Mouse (Mus musculus): ENCODE measurements around the gene Prr18. TPM values are rescaled to one million over a fixed set of nuclear protein-coding genes. Genes with fewer than 3 reads are reported as not detected.

Gene Prr18
- polyA plus RNA-seq, 1 experiment from 2014 or later, result 0.31 TPM

DNA sequence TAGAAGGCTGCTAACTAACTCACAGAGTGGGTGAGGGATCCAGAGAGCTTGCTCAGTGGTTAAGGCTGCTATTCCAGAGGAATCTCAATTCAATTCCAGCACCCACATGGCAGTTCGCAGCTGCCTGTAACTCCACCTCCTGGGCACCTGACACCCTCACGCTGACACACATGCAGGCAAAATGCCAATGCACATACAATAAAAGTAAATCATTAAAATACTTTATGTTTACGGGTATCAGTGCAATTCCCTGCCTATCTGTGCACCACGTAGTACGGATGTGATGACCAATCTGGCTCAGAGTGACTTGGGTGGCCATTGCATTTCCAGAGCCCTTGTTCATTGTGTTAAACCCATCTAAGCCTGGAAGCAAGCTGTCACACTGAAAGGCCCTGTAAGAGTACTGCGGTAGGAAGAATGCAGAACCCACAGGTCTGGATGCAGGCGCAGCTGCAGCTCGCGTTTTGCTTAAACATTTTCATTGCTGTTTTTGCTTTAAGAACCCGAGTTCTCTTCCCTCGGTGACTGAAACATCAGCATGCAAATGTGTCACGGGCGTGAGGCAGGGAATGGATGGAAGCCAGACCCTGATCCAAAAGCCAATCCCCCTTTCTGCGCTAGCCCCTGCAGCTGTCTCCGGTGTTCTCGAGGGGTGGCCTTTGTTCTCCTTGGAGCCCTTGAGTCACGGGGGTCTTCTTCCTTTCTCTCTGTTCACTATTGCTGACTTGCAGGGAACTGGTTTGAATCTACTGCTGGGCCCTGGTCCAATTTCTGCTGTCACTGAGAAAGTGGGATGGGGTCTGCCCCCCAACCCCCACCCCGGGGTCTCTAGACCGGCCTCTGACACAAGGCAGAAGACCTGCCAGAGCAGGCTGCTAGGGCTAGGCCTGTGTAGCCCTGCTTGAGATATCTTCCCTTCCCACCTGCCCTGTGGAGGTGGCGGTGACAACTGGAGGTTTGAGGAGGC, 30.5 kb downstream of the Prr18 start:
- WGBS, result 22% methylated on average over 19 of the region's 20 CpGs
- DNase-seq (ENCODE audit: low spot score), result peak; percentile 42
- no peak overlapping the region for H3K4me2 ChIP-seq (ENCODE audit: low read depth, low read length)
- H3K27me3 ChIP-seq (ENCODE audit: control insufficient read depth, insufficient read depth, low read length), result no peaks in the 10 kb centered on the region
- peak overlapping the region; percentile 35; the same call in 1 of the 2 replicates for H3K27ac ChIP-seq (replicated peaks; ENCODE audit: low read depth, low read length)
- H3K9ac ChIP-seq (replicated peaks; ENCODE audit: low read length), result peak overlapping the region; percentile 35
- H3K36me3 ChIP-seq (replicated peaks; ENCODE audit: control insufficient read depth, insufficient read depth, low read depth, low read length), result no peaks in the 10 kb centered on the region
- H3K9me3 ChIP-seq (replicated peaks; ENCODE audit: control insufficient read depth, low read length), result no peaks in the 10 kb centered on the region
- peak; percentile 26; the same call in 1 of the 2 replicates for ATAC-seq (replicated peaks; ENCODE audit: insufficient number of reproducible peaks, low FRiP score, low TSS enrichment, low read depth)
- H3K4me3 ChIP-seq (ENCODE audit: low read depth, low read length), result no peak overlapping the region
- H3K4me1 ChIP-seq (ENCODE audit: control insufficient read depth, insufficient read depth, low read length), result peaks cover 12% of the 10 kb centered on the region

- Histone ChIP-seq H3K36me3 (replicated peaks; ENCODE audit: control insufficient read depth, insufficient read depth, low read depth, low read length) (no peaks in the 10 kb centered on the region), H3K4me3 (ENCODE audit: low read depth, low read length) (no peak overlapping the region), H3K4me2 (ENCODE audit: low read depth, low read length) (no peak overlapping the region), H3K27ac (replicated peaks; ENCODE audit: low read depth, low read length) (no peak overlapping the region), H3K4me1 (ENCODE audit: control insufficient read depth, insufficient read depth, low read length) (peaks cover 12% of the 10 kb centered on the region), H3K9ac (replicated peaks; ENCODE audit: low read length) (no peak overlapping the region), H3K9me3 (replicated peaks; ENCODE audit: control insufficient read depth, low read length) (no peaks in the 10 kb centered on the region), H3K27me3 (ENCODE audit: control insufficient read depth, insufficient read depth, low read length) (no peaks in the 10 kb centered on the region)
- ATAC-seq (replicated peaks; ENCODE audit: insufficient number of reproducible peaks, low FRiP score, low TSS enrichment, low read depth) (no peak), DNase-seq (ENCODE audit: low spot score) (peak; percentile 43)
- 12% methylated on average over 8 of the region's 8 CpGs for WGBS
Measured at GRCm38 (mm10) chr17:8368570-8368969, 31.3 kb downstream of the Prr18 start.

DNA sequence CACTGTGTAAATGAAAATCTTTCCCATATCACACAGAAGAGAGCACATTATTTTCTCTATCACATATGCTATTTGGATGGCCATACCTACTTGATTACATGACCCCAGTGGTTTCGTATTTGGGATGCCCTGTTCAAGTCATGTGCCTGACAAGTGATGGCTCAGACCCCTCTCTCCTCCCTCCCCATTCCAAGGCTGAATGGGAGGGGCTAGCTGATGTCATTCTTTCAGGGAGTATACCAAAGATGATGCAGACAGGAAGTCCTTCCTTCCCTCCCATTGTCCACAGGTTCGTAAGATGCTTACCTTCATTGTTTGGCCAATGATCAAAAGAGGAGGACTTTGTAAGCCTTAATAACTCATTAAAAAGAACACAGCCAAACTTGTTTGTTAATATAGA, 31.9 kb downstream of the Prr18 start:
- DNase-seq (ENCODE audit: low spot score) (no peak), ATAC-seq (replicated peaks; ENCODE audit: insufficient number of reproducible peaks, low FRiP score, low TSS enrichment, low read depth) (no peak)
- H3K4me3 ChIP-seq (ENCODE audit: low read depth, low read length), result no peak overlapping the region
- H3K9ac ChIP-seq (replicated peaks; ENCODE audit: low read length), result no peak overlapping the region
- no peaks in the 10 kb centered on the region for H3K9me3 ChIP-seq (replicated peaks; ENCODE audit: control insufficient read depth, low read length)
- no peak overlapping the region for H3K4me2 ChIP-seq (ENCODE audit: low read depth, low read length)
- WGBS, result 59% methylated on average over 2 of the region's 2 CpGs
- peaks cover 12% of the 10 kb centered on the region for H3K4me1 ChIP-seq (ENCODE audit: control insufficient read depth, insufficient read depth, low read length)
- no peaks in the 10 kb centered on the region for H3K36me3 ChIP-seq (replicated peaks; ENCODE audit: control insufficient read depth, insufficient read depth, low read depth, low read length)
- H3K27me3 ChIP-seq (ENCODE audit: control insufficient read depth, insufficient read depth, low read length), result no peaks in the 10 kb centered on the region
- H3K27ac ChIP-seq (replicated peaks; ENCODE audit: low read depth, low read length), result no peak overlapping the region

- 25% methylated on average over 13 of the region's 13 CpGs for WGBS
- DNase-seq (ENCODE audit: low spot score) (peak; percentile 64), ATAC-seq (replicated peaks; ENCODE audit: insufficient number of reproducible peaks, low FRiP score, low TSS enrichment, low read depth) (no peak)
- H3K27me3 ChIP-seq (ENCODE audit: control insufficient read depth, insufficient read depth, low read length), result no peaks in the 10 kb centered on the region
- no peaks in the 10 kb centered on the region for H3K36me3 ChIP-seq (replicated peaks; ENCODE audit: control insufficient read depth, insufficient read depth, low read depth, low read length)
- H3K4me1 ChIP-seq (ENCODE audit: control insufficient read depth, insufficient read depth, low read length), result peaks cover 12% of the 10 kb centered on the region
- no peak overlapping the region for H3K27ac ChIP-seq (replicated peaks; ENCODE audit: low read depth, low read length)
- 0 out of 2 replicates have a peak overlapping the region, but pooled peaks have one; percentile 5 for H3K4me2 ChIP-seq (ENCODE audit: low read depth, low read length)
- H3K9ac ChIP-seq (replicated peaks; ENCODE audit: low read length), result peak overlapping the region; percentile 29; the same call in 1 of the 2 replicates
- H3K4me3 ChIP-seq (ENCODE audit: low read depth, low read length), result no peak overlapping the region
- no peaks in the 10 kb centered on the region for H3K9me3 ChIP-seq (replicated peaks; ENCODE audit: control insufficient read depth, low read length)
Measured at GRCm38 (mm10) chr17:8370634-8371229, 33.5 kb downstream of the Prr18 start.

DNA sequence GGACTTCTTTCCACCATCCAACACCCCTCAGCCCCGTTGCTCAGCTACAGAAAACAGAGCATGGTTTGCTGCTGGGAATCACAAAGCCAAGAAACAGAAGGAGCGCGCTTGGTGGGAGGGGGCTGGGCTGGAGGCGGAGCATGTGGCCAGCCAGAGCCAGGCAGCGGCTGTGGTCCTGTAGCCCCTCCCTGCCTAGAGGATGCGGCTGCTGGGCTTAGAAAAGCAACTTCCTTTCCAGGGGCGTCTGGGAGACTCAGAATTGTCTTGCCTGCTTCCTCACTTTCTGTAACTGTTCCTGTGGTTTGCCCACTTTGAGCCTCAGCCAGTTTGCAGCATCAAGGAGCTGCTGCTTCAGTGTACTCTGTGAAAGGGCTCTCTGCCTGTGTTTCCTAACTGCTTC, 34.6 kb downstream of the Prr18 start:
- Histone ChIP-seq H3K4me2 (ENCODE audit: low read depth, low read length) (peak overlapping the region; percentile 31), H3K9me3 (replicated peaks; ENCODE audit: control insufficient read depth, low read length) (no peaks in the 10 kb centered on the region), H3K27ac (replicated peaks; ENCODE audit: low read depth, low read length) (peak overlapping the region; percentile 63), H3K36me3 (replicated peaks; ENCODE audit: control insufficient read depth, insufficient read depth, low read depth, low read length) (no peaks in the 10 kb centered on the region), H3K4me1 (ENCODE audit: control insufficient read depth, insufficient read depth, low read length) (peaks cover 12% of the 10 kb centered on the region), H3K4me3 (ENCODE audit: low read depth, low read length) (peak overlapping the region; percentile 14), H3K9ac (replicated peaks; ENCODE audit: low read length) (peak overlapping the region; percentile 64), H3K27me3 (ENCODE audit: control insufficient read depth, insufficient read depth, low read length) (no peaks in the 10 kb centered on the region)
- WGBS, result 0% methylated on average over 7 of the region's 7 CpGs
- DNase-seq (ENCODE audit: low spot score) (peak; percentile 90), ATAC-seq (replicated peaks; ENCODE audit: insufficient number of reproducible peaks, low FRiP score, low TSS enrichment, low read depth) (peak; percentile 79)

GRCm38 (mm10) chr17:8372286-8373046, 35.2 kb downstream of the Prr18 start:
- Histone ChIP-seq H3K9me3 (replicated peaks; ENCODE audit: control insufficient read depth, low read length) (no peaks in the 10 kb centered on the region), H3K4me2 (ENCODE audit: low read depth, low read length) (peak overlapping the region; percentile 31), H3K9ac (replicated peaks; ENCODE audit: low read length) (peak overlapping the region; percentile 64), H3K27me3 (ENCODE audit: control insufficient read depth, insufficient read depth, low read length) (no peaks in the 10 kb centered on the region), H3K27ac (replicated peaks; ENCODE audit: low read depth, low read length) (peak overlapping the region; percentile 63), H3K4me3 (ENCODE audit: low read depth, low read length) (peak overlapping the region; percentile 14), H3K36me3 (replicated peaks; ENCODE audit: control insufficient read depth, insufficient read depth, low read depth, low read length) (no peaks in the 10 kb centered on the region), H3K4me1 (ENCODE audit: control insufficient read depth, insufficient read depth, low read length) (peaks cover 12% of the 10 kb centered on the region)
- DNase-seq (ENCODE audit: low spot score), result peak; percentile 89
- WGBS, result 2% methylated on average over 18 of the region's 18 CpGs
- no peak for ATAC-seq (replicated peaks; ENCODE audit: insufficient number of reproducible peaks, low FRiP score, low TSS enrichment, low read depth)

- Histone ChIP-seq H3K9ac (replicated peaks; ENCODE audit: low read length) (no peak overlapping the region), H3K9me3 (replicated peaks; ENCODE audit: control insufficient read depth, low read length) (no peaks in the 10 kb centered on the region), H3K27me3 (ENCODE audit: control insufficient read depth, insufficient read depth, low read length) (no peaks in the 10 kb centered on the region), H3K4me3 (ENCODE audit: low read depth, low read length) (no peak overlapping the region), H3K4me1 (ENCODE audit: control insufficient read depth, insufficient read depth, low read length) (no peaks in the 10 kb centered on the region), H3K4me2 (ENCODE audit: low read depth, low read length) (no peak overlapping the region), H3K27ac (replicated peaks; ENCODE audit: low read depth, low read length) (no peak overlapping the region), H3K36me3 (replicated peaks; ENCODE audit: control insufficient read depth, insufficient read depth, low read depth, low read length) (no peaks in the 10 kb centered on the region)
- DNase-seq (ENCODE audit: low spot score) (no peak), ATAC-seq (replicated peaks; ENCODE audit: insufficient number of reproducible peaks, low FRiP score, low TSS enrichment, low read depth) (no peak)
- 60% methylated on average over 5 of the region's 5 CpGs for WGBS
Measured at GRCm38 (mm10) chr17:8377298-8377697, 40.0 kb downstream of the Prr18 start.

Measured in embryonic facial prominence, embryonic 11.5 days (tissue).